Mouse (Mus musculus) lung, postnatal 4 days (tissue): ENCODE measurements around the gene Sgk2.

Experiments
- DNase-seq, 2 experiments: peaks; one replicate each; pipeline ENCODE4 v3.0.0; 2021

Sgk2 gene

GRCm38 (mm10) chr2:163061203-163062118 is 74.3 kb downstream of the Sgk2 start:
- DNase-seq = no peak

GRCm38 (mm10) chr2:163062119-163062508 is 75.0 kb downstream of the Sgk2 start:
- no peak for DNase-seq
